ENCODE assay signal across 8 mouse cellular contexts in genomic region chr2:118546104-118546797, GRCm38 (mm10). TPM values are rescaled to one million over a fixed set of nuclear protein-coding genes. Genes with fewer than 3 reads are reported as not detected.
DNase-seq lines count a peak whose midpoint lies in the region; ATAC-seq and TF ChIP-seq lines count a peak whose summit lies in the region.

No protein-coding gene starts in this region.

- H3K36me3 ChIP-seq in heart, adult 2 months (ENCODE audit: control insufficient read depth, insufficient read depth, low read length), result peaks cover 9% of the 10 kb centered on the region
- 0 out of 2 replicates have a peak, but pooled peaks cover 12% of the 10 kb centered on the region for H3K36me3 ChIP-seq in hindbrain, embryonic 10.5 days
- H3K36me3 ChIP-seq in midbrain, embryonic 11.5 days (ENCODE audit: control insufficient read depth, insufficient read depth, low read length), result no peaks in the 10 kb centered on the region

- no peak for DNase-seq in heart, adult 2 months
- DNase-seq in heart, adult 18-20 months, result no peak
- peak; percentile 54 for DNase-seq in CD4-positive, CD25-positive, alpha-beta regulatory T cell, adult 2 months (ENCODE audit: low read depth, low spot score)
- no peak for DNase-seq in hindbrain, embryonic 10.5 days (ENCODE audit: low spot score)
- DNase-seq in midbrain, embryonic 11.5 days (ENCODE audit: low spot score, missing footprints), result no peak
- no peak for DNase-seq in kidney, adult 11 months
- no peak for DNase-seq in kidney, postnatal 14 days

- no peaks in the 10 kb centered on the region for H3K27me3 ChIP-seq in heart, adult 2 months (ENCODE audit: control insufficient read depth, insufficient read depth, low read length)
- peaks cover 18% of the 10 kb centered on the region for H3K27me3 ChIP-seq in hindbrain, embryonic 10.5 days (ENCODE audit: insufficient read depth, poor library complexity, severe bottlenecking)
- no peaks in the 10 kb centered on the region for H3K27me3 ChIP-seq in midbrain, embryonic 11.5 days (ENCODE audit: control insufficient read depth, insufficient read depth, low read length)

- TF ChIP-seq POLR2A in heart, adult 2 months (IDR thresholded peaks at IDR 0.05; ENCODE audit: insufficient read depth, low read depth, low read length), result no peak

- no peak overlapping the region for H3K4me2 ChIP-seq in midbrain, embryonic 11.5 days

- peak overlapping the region; percentile 82 for H3K27ac ChIP-seq in heart, adult 2 months
- peak overlapping the region; percentile 87 for H3K27ac ChIP-seq in hindbrain, embryonic 10.5 days
- no peak overlapping the region for H3K27ac ChIP-seq in midbrain, embryonic 11.5 days (ENCODE audit: low read depth, low read length)

- peaks cover 40% of the 10 kb centered on the region for H3K4me1 ChIP-seq in heart, adult 2 months (ENCODE audit: control insufficient read depth, insufficient read depth, low read length)
- H3K4me1 ChIP-seq in hindbrain, embryonic 10.5 days (replicated peaks), result peaks cover 82% of the 10 kb centered on the region
- H3K4me1 ChIP-seq in midbrain, embryonic 11.5 days (ENCODE audit: control insufficient read depth, insufficient read depth, low read length), result peaks cover 38% of the 10 kb centered on the region

- 32% methylated on average over 5 of the region's 5 CpGs for WGBS in heart, adult 2 months
- 27% methylated on average over 5 of the region's 5 CpGs for WGBS in hindbrain, embryonic 10.5 days
- 28% methylated on average over 5 of the region's 5 CpGs for WGBS in midbrain, embryonic 11.5 days

- H3K4me3 ChIP-seq in heart, adult 2 months, result peak overlapping the region; percentile 23; the same call in 1 of the 2 replicates
- peak overlapping the region; percentile 28; the same call in 1 of the 2 replicates for H3K4me3 ChIP-seq in hindbrain, embryonic 10.5 days
- no peak overlapping the region for H3K4me3 ChIP-seq in midbrain, embryonic 11.5 days (ENCODE audit: low read depth, low read length)

- peak overlapping the region; percentile 58 for H3K9ac ChIP-seq in heart, adult 2 months (ENCODE audit: low read depth, low read length)
- peak overlapping the region; percentile 39; the same call in 1 of the 2 replicates for H3K9ac ChIP-seq in midbrain, embryonic 11.5 days (ENCODE audit: low read length)

- H3K9me3 ChIP-seq in hindbrain, embryonic 10.5 days, result no peaks in the 10 kb centered on the region
- H3K9me3 ChIP-seq in midbrain, embryonic 11.5 days (ENCODE audit: control insufficient read depth, low read length), result no peaks in the 10 kb centered on the region

- no peak for TF ChIP-seq EP300 in heart, adult 2 months (IDR thresholded peaks at IDR 0.05; ENCODE audit: insufficient read depth, low read depth, low read length)

- H3K79me2 ChIP-seq in heart, adult 2 months (replicated peaks; ENCODE audit: control insufficient read depth, insufficient read depth, low read length), result no peaks in the 10 kb centered on the region

- intact Hi-C loops in heart, adult 2 months (cut with DNase I), result loop anchor here (2.0 kb wide), 1 partner anchor 59 kb away; no protein-coding TSS in a partner anchor

- no peak for ATAC-seq in midbrain, embryonic 11.5 days (ENCODE audit: low FRiP score)
- no peak for ATAC-seq in monocyte, adult 5-6 weeks (replicated peaks; ENCODE audit: insufficient number of reproducible peaks, low FRiP score, low TSS enrichment, poor library complexity, severe bottlenecking)

- TF ChIP-seq CTCF in heart, adult 2 months (IDR thresholded peaks at IDR 0.05), result no peak

RNA-seq across cellular contexts. Expression of gene Bmf, which starts 3.2 kb away (rescaled TPM):
- total RNA-seq in heart, adult 2 months (2021), result 1 to 10 TPM; 5.5 to 7.0 TPM
- 2.9 and 5.7 TPM in 2 replicates for polyA plus RNA-seq in heart, adult 2 months (2012; rRNA removed)
- 1 to 10 TPM; 5.2 to 5.4 TPM for total RNA-seq in heart, adult 18-20 months (2021)
- 4.8 and 4.9 TPM in 2 replicates for polyA plus RNA-seq in hindbrain, embryonic 10.5 days (2016; fragmentation: Nextera tagmentation; extraction: Ambion mirVana)
- 1.8 and 2.8 TPM in 2 replicates for polyA plus RNA-seq in midbrain, embryonic 11.5 days (2014; fragmentation: Nextera tagmentation; extraction: Ambion mirVana)
- 21.5 to 42.1 TPM (median 35.4 TPM) in 3 replicates for total RNA-seq in monocyte, adult 5-6 weeks (2017)

RNA-seq across cellular contexts. Expression of gene Bub1b, which starts 51.8 kb away (rescaled TPM):
- 1 to 10 TPM in 1 of 2 experiments, under 1 TPM in 1; 0.65 to 1.8 TPM for total RNA-seq in heart, adult 2 months (2021)
- 0.25 and 1.1 TPM in 2 replicates for polyA plus RNA-seq in heart, adult 2 months (2012; rRNA removed)
- 1 to 10 TPM in 1 of 2 experiments, under 1 TPM in 1; 0.82 to 1.8 TPM for total RNA-seq in heart, adult 18-20 months (2021)
- 98.9 and 137 TPM in 2 replicates for polyA plus RNA-seq in hindbrain, embryonic 10.5 days (2016; fragmentation: Nextera tagmentation; extraction: Ambion mirVana)
- 115 and 122 TPM in 2 replicates for polyA plus RNA-seq in midbrain, embryonic 11.5 days (2014; fragmentation: Nextera tagmentation; extraction: Ambion mirVana)
- total RNA-seq in monocyte, adult 5-6 weeks (2017), result 9.5 to 15.1 TPM (median 11.3 TPM) in 3 replicates
